Mouse (Mus musculus) bone marrow, adult 2 months (tissue): ENCODE data around the gene Larp1b.

Experiments
- CTCF ChIP-seq: fragments of 200-500 bp; IDR thresholded peaks from 2 replicates; pipeline ENCODE4 v1.5.1; 2011; ENCODE audit warnings: low read length, control low read depth; ENCODE audit not compliant: control insufficient read depth, insufficient read depth
- POLR2A ChIP-seq: fragments of 200-500 bp; IDR thresholded peaks from 2 replicates; pipeline ENCODE4 v1.6.1; 2011; ENCODE audit warnings: low read depth, mild to moderate bottlenecking, control low read depth, low read length, borderline replicate concordance; ENCODE audit not compliant: control insufficient read depth

GRCm38 (mm10) chr3:41030705-41031104 is 81.1 kb downstream of the Larp1b start:
- TF ChIP-seq CTCF = no peak
- no peak for TF ChIP-seq POLR2A
